Mouse (Mus musculus) v-Abl transformed pro-B cells (cell line): ENCODE results near the gene BC005624.

Source experiments
- in situ Hi-C, 2 experiments: fragments of 400-800 bp; cut with MboI; formaldehyde crosslinking; loops; one replicate each; pipeline ENCODE4 v1.15.1; 2025; ENCODE audit not compliant: unreplicated experiment in 2 of 2

The BC005624 gene

GRCm38 (mm10) chr2:30985111-30986020 is 3.4 kb upstream of the BC005624 start:
- in situ Hi-C loops = no loop called here

- in situ Hi-C loops = no loop called here
Observed at GRCm38 (mm10) chr2:30983024-30983423, 1.0 kb upstream of the BC005624 start.

- in situ Hi-C loops = no loop called here
Observed at GRCm38 (mm10) chr2:30967352-30968327, 14.4 kb downstream of the BC005624 start, which contains the start of gene Tor1a. TSS of gene Tor1a (minus strand) at chr2:30967933.

- in situ Hi-C loops = no loop called here
Observed at GRCm38 (mm10) chr2:30966826-30967225, 15.2 kb downstream of the BC005624 start.

- in situ Hi-C loops = no loop called here
Observed at GRCm38 (mm10) chr2:30965627-30966026, 16.4 kb downstream of the BC005624 start.

- in situ Hi-C loops = no loop called here
Observed at GRCm38 (mm10) chr2:30962570-30963254, 19.3 kb downstream of the BC005624 start.

- in situ Hi-C loops = no loop called here
Observed at GRCm38 (mm10) chr2:30959856-30960255, 22.1 kb downstream of the BC005624 start.

GRCm38 (mm10) chr2:30958726-30959125 is 23.3 kb downstream of the BC005624 start:
- in situ Hi-C loops = no loop called here

GRCm38 (mm10) chr2:30957511-30957910 is 24.5 kb downstream of the BC005624 start:
- in situ Hi-C loops = no loop called here

- in situ Hi-C loops = no loop called here
Observed at GRCm38 (mm10) chr2:30954797-30955196, 27.2 kb downstream of the BC005624 start.

GRCm38 (mm10) chr2:30952824-30953490 is 29.0 kb downstream of the BC005624 start, which contains the start of gene Tor1b:
TSS of gene Tor1b (plus strand) at chr2:30952959.
- in situ Hi-C loops = no loop called here

GRCm38 (mm10) chr2:30952457-30952823 is 29.6 kb downstream of the BC005624 start:
- in situ Hi-C loops = no loop called here

GRCm38 (mm10) chr2:30942603-30943011 is 39.4 kb downstream of the BC005624 start:
- in situ Hi-C loops = loop anchor here in 1 of 2 experiments (5.0 kb wide), 1 partner anchor 510 kb away; no protein-coding TSS in a partner anchor

- in situ Hi-C loops = loop anchor here in 1 of 2 experiments (5.0 kb wide), 1 partner anchor 510 kb away; no protein-coding TSS in a partner anchor
Observed at GRCm38 (mm10) chr2:30942116-30942515, 39.9 kb downstream of the BC005624 start.

- in situ Hi-C loops = loop anchor here in 1 of 2 experiments (5.0 kb wide), 1 partner anchor 509 kb away; no protein-coding TSS in a partner anchor
Observed at GRCm38 (mm10) chr2:30941586-30941985, 40.4 kb downstream of the BC005624 start.

- in situ Hi-C loops = loop anchor here in 1 of 2 experiments (10.0 kb wide), 2 partner anchors 114 to 894 kb away; partner anchors contain the start of gene Wdr34
Observed at GRCm38 (mm10) chr2:30938574-30938991, 43.4 kb downstream of the BC005624 start.

GRCm38 (mm10) chr2:30937731-30938130 is 44.3 kb downstream of the BC005624 start:
- in situ Hi-C loops = loop anchor here in 1 of 2 experiments (10.0 kb wide), 2 partner anchors 113 to 893 kb away; partner anchors contain the start of gene Wdr34

- in situ Hi-C loops = loop anchor here in 1 of 2 experiments (10.0 kb wide), 2 partner anchors 112 to 892 kb away; partner anchors contain the start of gene Wdr34
Observed at GRCm38 (mm10) chr2:30936808-30937207, 45.2 kb downstream of the BC005624 start.

- in situ Hi-C loops = loop anchor here (5.0 to 10.0 kb wide), 5 partner anchors 42 to 889 kb away; partner anchors contain the start of gene Wdr34 (in 1 of the 2)
Observed at GRCm38 (mm10) chr2:30933917-30934450, 48.0 kb downstream of the BC005624 start.
